Mouse (Mus musculus) inflammation-experienced regulatory T-cells, adult 6 months (primary cell): ENCODE measurements around the gene Hspbap1. TPM values are rescaled to one million over a fixed set of nuclear protein-coding genes. Genes with fewer than 3 reads are reported as not detected.

Experiments used
- polyA plus RNA-seq, 3 experiments: library from polyadenylated mRNA; unstranded; fragments of 100-300 nt; shearing (Covaris generic); gene quantifications; one replicate each; pipeline ENCODE4 v1.2.1; 2017

The Hspbap1 gene
- polyA plus RNA-seq, 3 experiments from 2014 or later, result 20.7 to 25.2 (median 21.8) TPM

Other genes starting within 250 kb of the Hspbap1 start
- not detected for gene Sema5b, start 229.2 kb upstream of the Hspbap1 start, polyA plus RNA-seq
- gene Dirc2, start 1.0 kb upstream of the Hspbap1 start, polyA plus RNA-seq, result 1 to 10 TPM; 1.4 to 4.9 (median 1.9) TPM
- 10 to 100 TPM; 36.0 to 48.6 (median 36.6) TPM for gene Parp14, start 101.2 kb downstream of the Hspbap1 start, polyA plus RNA-seq
- gene Parp9, start 168.1 kb downstream of the Hspbap1 start, polyA plus RNA-seq, result 10 to 100 TPM; 62.4 to 76.7 (median 76.5) TPM
- gene Dtx3l, start 168.8 kb downstream of the Hspbap1 start, polyA plus RNA-seq, result 10 to 100 TPM; 47.2 to 59.8 (median 52.9) TPM
- gene Kpna1, start 208.4 kb downstream of the Hspbap1 start, polyA plus RNA-seq, result 10 to 100 TPM; 39.8 to 41.2 (median 40.9) TPM